Mouse (Mus musculus): ENCODE data around the gene Hectd3.

Hectd3 gene
- long read RNA-seq, experiment 1, full-length matches to known transcripts = 9 of 20 reads
- long read RNA-seq, experiment 1, partial matches to known transcripts = 10 of 20 reads
- long read RNA-seq, experiment 1, other reads (novel, unspliced or antisense) = 1 of 20 reads
- long read RNA-seq, experiment 2, full-length matches to known transcripts = 2 of 7 reads
- long read RNA-seq, experiment 2, partial matches to known transcripts = 2 of 7 reads
- long read RNA-seq, experiment 2, other reads (novel, unspliced or antisense) = 3 of 7 reads

GRCm38 (mm10) chr4:116995131-116995797, at the start of gene Hectd3:
Gene Hectd3 (plus strand): TSS chr4:116995317.
- intact Hi-C loops (cut with DNase I) = no loop called here

- intact Hi-C loops (cut with DNase I) = no loop called here
Observed at GRCm38 (mm10) chr4:116951642-116952041, 43.5 kb upstream of the Hectd3 start.

GRCm38 (mm10) chr4:116954951-116955350, 40.2 kb upstream of the Hectd3 start:
- intact Hi-C loops (cut with DNase I) = no loop called here

GRCm38 (mm10) chr4:116976503-116976902, 18.6 kb upstream of the Hectd3 start:
- intact Hi-C loops (cut with DNase I) = no loop called here

DNA sequence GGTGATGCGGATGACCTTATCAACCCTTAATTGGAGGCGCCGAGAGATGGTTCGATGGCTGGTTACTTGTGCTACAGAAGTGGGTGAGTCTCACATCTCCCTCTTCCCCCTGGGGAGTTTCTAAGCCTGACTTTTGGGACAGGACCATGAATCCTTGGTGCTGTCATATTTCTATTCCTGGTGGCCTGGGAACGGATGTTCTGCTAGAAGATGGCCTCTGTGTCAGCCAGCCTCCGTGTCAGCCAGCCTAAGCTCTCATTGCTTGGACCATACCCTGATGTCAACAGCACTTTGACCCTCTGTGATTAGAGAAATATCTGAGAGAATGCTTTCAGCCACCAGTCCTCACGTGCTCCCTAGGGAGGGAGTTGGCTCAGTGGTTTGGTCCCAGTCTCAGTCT, 9.4 kb upstream of the Hectd3 start:
- intact Hi-C loops (cut with DNase I) = no loop called here

- intact Hi-C loops (cut with DNase I) = no loop called here
Observed at GRCm38 (mm10) chr4:116986400-116987121, 8.6 kb upstream of the Hectd3 start.

- intact Hi-C loops (cut with DNase I) = no loop called here
Observed at GRCm38 (mm10) chr4:116987122-116987456, 8.0 kb upstream of the Hectd3 start.

DNA sequence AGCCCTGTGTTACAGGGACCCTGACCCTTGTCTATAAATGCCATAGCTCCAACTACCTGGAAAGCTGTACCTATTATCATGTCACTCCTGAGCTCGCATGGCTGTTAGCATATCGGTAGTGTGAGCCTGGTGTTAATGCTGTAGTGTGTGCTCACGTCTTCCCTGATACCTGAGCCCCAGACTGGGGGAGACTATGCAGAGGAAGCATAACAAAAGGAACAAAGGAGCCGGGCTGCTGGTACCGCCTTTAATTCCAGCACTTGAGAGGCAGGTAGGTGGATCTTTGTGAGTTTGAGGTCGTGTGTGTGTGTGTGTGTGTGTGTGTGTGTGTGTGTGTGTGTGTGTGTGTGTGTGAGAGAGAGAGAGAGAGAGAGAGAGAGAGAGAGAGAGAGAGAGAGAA, 5.4 kb upstream of the Hectd3 start:
- intact Hi-C loops (cut with DNase I) = loop anchor here (2.0 kb wide), 1 partner anchor 161 kb away; no protein-coding TSS in a partner anchor

DNA sequence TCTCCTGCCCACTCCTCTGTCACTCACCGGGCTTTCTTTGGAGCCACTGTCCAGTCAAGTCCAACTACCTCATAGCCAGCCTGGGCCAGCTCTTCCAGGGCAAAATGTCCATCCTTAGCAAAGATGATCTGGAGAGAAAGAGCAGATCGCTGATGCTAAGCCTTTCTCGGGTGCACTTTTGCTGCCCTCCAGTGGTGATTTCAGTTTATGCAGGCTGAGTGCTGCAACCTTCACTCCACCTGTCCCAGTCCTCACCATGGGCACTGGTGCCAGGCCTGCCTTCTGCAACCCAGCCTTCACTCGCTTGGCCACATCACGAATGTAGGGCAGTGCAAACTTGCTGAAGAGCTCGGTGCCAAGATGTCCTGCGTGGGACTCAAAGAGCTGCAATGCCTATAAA, 3.8 kb upstream of the Hectd3 start:
- intact Hi-C loops (cut with DNase I) = loop anchor here (2.0 kb wide), 1 partner anchor 163 kb away; no protein-coding TSS in a partner anchor

DNA sequence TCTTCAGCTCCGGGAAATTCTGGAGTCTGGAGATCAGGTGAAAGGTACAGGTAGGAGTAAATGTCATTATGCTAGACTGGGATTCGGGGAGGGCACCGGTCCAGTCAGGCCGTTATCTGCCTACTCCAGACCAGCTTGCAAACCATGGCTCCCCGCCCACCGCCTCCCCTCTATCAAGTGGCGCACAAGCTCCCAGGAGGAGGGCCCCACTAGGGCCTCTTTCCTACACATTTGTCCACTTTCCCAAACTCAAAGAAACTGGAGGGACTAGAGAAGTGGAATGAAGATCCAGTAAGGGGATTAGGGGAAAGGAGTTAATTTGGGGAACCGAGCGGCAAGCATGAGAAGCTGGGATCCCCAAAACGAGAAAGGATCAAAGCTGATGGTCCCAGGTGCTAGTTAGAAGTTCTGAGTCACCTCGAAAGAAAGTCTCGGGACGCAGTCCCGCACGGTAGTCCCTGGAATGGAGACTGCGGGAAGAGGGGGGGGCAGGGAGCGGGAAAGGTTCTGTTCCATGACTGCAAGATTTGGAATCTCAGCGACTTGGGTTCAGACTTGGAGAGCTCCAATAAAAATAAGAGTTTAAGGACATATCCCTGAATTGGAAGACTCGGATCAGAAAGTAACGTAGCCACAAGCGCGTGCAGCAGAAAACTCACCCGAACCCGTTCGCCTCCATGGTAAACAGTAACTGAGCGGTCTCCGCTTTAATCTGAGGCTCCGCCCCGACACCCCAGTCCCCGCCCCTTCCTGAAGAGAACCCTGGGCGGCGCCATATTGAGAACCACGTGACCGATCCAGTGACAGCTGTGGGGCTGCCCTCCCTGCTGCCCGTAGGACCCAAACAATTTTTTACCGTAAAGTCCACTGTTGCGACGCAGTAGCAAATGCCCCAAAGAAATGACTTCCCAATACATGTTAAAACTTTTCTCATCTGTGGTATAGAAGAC, 1.2 kb upstream of the Hectd3 start, which contains the start of gene Urod:
Gene Urod (minus strand): TSS at position 742 of the 950 bp plus-strand sequence.
- intact Hi-C loops (cut with DNase I) = no loop called here

DNA sequence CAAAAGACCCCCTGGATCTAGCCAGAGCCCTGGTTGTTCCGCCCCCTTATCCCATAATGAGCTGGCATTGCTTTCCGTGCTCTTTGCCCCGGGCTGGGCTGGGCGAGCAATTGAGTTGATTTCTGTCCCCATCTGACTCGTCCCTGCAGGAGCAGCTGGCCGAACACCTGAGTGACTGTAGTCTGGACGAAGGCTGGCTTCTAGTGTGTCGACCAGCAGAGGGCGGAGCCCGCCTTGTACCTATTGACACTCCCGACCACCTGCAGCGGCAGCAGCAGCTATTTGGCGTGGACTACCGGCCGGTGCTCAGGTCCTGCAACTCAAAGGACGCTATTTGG, 650 bp downstream of the Hectd3 start:
- intact Hi-C loops (cut with DNase I) = no loop called here

DNA sequence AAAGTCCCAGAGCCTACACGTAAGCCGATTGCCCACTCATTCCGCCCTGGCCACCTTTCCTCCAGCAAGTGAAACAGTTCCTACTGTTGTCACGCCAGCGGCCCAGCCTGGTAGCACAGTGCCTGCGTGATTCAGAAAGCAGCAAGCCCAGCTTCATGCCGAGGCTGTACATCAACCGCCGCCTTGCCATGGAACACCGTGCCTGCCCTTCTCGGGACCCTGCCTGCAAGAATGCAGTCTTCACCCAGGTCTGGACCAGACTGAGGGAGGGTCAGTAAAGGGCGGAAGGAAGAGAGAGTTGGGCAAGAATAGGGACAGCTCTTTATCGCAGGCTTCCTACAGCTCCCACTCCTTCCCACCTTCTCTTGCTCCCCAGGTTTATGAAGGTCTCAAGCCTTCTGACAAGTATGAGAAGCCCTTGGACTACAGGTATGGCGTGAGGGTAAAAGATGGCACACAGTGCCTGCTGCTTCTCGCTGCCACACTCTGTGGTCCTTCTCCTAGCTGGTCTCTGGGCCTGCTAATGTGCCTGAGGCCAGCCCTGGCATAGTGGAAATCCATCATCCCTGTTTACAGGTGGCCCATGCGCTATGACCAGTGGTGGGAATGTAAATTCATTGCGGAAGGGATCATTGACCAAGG, 4.5 kb downstream of the Hectd3 start:
- intact Hi-C loops (cut with DNase I) = loop anchor here (5.0 kb wide), 2 partner anchors 123 to 143 kb away; no protein-coding TSS in a partner anchor

DNA sequence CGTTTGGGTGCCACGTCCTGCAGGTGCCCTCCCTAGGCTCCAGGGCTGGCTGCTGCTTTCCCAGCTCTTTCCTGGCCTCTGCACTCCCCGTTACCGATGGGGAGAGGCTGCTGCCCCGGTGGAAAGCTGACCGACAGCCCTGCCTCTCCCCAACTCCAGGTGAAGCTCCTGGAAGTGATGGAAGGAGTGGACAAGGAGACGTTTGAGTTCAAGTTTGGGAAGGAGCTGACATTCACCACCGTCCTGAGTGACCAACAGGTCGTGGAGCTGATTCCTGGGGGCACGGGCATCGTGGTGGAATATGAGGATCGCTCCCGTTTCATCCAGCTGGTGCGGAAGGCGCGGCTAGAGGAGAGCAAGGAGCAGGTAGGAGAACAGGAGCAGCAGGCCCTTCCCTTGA, 6.8 kb downstream of the Hectd3 start:
- intact Hi-C loops (cut with DNase I) = loop anchor here (5.0 kb wide), 2 partner anchors 120 to 140 kb away; no protein-coding TSS in a partner anchor

DNA sequence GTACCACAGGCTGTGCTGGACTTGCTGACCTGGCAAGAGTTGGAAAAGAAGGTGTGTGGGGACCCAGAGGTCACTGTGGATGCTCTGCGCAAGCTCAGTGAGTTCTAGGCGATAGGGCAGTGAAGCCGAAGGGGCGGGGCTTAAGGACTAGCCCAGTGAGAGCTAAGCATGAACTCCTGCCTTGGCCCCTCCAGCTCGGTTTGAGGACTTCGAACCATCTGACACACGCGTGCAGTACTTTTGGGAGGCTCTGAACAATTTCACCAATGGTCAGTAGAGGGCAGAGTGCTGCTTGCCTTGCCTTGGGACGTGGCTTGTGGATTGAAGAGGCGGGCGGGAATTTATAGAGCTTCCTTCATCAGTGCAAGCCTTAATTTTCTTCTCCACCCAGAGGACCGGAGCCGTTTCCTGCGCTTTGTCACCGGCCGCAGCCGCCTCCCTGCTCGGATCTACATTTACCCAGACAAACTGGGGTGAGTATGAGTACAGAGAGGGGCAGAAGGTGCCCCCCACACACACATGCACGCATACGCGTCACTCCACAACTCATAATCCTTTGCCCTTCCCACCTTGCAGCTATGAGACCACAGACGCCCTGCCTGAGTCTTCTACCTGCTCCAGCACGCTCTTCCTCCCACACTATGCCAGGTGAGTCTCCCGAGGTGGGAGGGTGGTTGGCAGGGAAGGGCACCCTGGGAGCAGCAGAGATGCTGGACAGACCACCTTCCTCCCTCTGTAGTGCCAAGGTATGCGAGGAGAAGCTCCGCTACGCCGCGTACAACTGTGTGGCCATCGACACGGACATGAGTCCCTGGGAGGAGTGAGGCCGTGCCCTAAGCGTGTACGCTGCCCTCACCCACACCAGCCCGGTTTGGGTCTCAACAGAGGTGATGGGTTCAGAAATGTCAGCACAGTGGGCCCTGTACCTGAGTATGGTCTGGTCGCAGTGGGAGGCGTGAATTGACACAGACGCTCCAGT, 7.7 kb downstream of the Hectd3 start:
- intact Hi-C loops (cut with DNase I) = loop anchor here (5.0 kb wide), 2 partner anchors 119 to 139 kb away; no protein-coding TSS in a partner anchor

- intact Hi-C loops (cut with DNase I) = loop anchor here (5.0 kb wide), 2 partner anchors 118 to 138 kb away; no protein-coding TSS in a partner anchor
Observed at GRCm38 (mm10) chr4:117004649-117005048, 9.5 kb downstream of the Hectd3 start.

GRCm38 (mm10) chr4:117005611-117006400, 10.7 kb downstream of the Hectd3 start:
- intact Hi-C loops (cut with DNase I) = no loop called here

DNA sequence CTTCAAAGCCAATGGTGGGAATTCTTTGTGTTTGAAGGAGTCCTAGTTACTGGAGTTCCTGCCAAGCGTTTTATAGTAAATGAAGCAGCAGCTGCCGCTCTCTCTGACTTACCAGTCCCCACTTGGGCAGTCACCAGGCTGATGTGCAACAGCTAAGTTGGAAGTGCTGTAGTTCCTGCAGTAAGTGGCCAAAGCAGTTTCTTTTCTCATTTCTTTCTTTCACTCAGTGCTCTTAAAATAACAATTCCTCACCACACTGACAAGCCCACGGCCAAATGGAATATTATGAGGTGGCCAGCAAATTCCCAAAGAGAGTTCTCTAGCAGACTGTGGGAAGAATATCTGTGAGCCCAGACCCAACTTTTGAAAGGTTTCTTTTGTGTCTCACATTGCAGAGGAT, 11.9 kb downstream of the Hectd3 start:
- intact Hi-C loops (cut with DNase I) = no loop called here

GRCm38 (mm10) chr4:117010231-117010630, 15.1 kb downstream of the Hectd3 start:
- intact Hi-C loops (cut with DNase I) = no loop called here

Measured in adrenal gland (tissue).